Mouse (Mus musculus): ENCODE data around the gene Kcnc1. TPM values are rescaled to one million over a fixed set of nuclear protein-coding genes. Genes with fewer than 3 reads are reported as not detected.

Gene Kcnc1
- polyA plus RNA-seq, 1 experiment from 2014 or later, result 14.5 TPM

GRCm38 (mm10) chr7:46399676-46400075 is 3.4 kb downstream of the Kcnc1 start:
- peaks cover 43% of the 10 kb centered on the region for H3K4me1 ChIP-seq (ENCODE audit: control insufficient read depth, insufficient read depth, low read depth, low read length)
- H3K9ac ChIP-seq (ENCODE audit: low read depth, low read length), result peak overlapping the region; percentile 59
- H3K27me3 ChIP-seq (replicated peaks; ENCODE audit: control insufficient read depth, insufficient read depth, low read length), result peaks cover 8% of the 10 kb centered on the region
- peak overlapping the region; percentile 83 for H3K4me2 ChIP-seq (ENCODE audit: low read length)
- WGBS, result 90% methylated on average over 1 of the region's 1 CpGs
- no peak for ATAC-seq
- peak overlapping the region; percentile 89 for H3K4me3 ChIP-seq (ENCODE audit: low read length)
- H3K27ac ChIP-seq (ENCODE audit: low read depth, low read length), result no peak overlapping the region
- no peaks in the 10 kb centered on the region for H3K9me3 ChIP-seq (ENCODE audit: control insufficient read depth, low read length)
- H3K36me3 ChIP-seq (ENCODE audit: control insufficient read depth, insufficient read depth, low read length), result 0 out of 2 replicates have a peak, but pooled peaks cover under 1% of the 10 kb centered on the region

GRCm38 (mm10) chr7:46400346-46400745 is 4.0 kb downstream of the Kcnc1 start:
- Histone ChIP-seq H3K4me2 (ENCODE audit: low read length) (peak overlapping the region; percentile 83), H3K9me3 (ENCODE audit: control insufficient read depth, low read length) (no peaks in the 10 kb centered on the region), H3K27me3 (replicated peaks; ENCODE audit: control insufficient read depth, insufficient read depth, low read length) (peaks cover 2% of the 10 kb centered on the region), H3K27ac (ENCODE audit: low read depth, low read length) (no peak overlapping the region), H3K36me3 (ENCODE audit: control insufficient read depth, insufficient read depth, low read length) (0 out of 2 replicates have a peak, but pooled peaks cover 4% of the 10 kb centered on the region), H3K4me1 (ENCODE audit: control insufficient read depth, insufficient read depth, low read depth, low read length) (peaks cover 43% of the 10 kb centered on the region), H3K4me3 (ENCODE audit: low read length) (peak overlapping the region; percentile 89), H3K9ac (ENCODE audit: low read depth, low read length) (peak overlapping the region; percentile 59)
- peak; percentile 18; the same call in 1 of the 2 replicates for ATAC-seq
- 22% methylated on average over 8 of the region's 8 CpGs for WGBS

GRCm38 (mm10) chr7:46401371-46402180 is 5.3 kb downstream of the Kcnc1 start:
- Histone ChIP-seq H3K9ac (ENCODE audit: low read depth, low read length) (no peak overlapping the region), H3K9me3 (ENCODE audit: control insufficient read depth, low read length) (no peaks in the 10 kb centered on the region), H3K4me2 (ENCODE audit: low read length) (peak overlapping the region; percentile 83), H3K4me1 (ENCODE audit: control insufficient read depth, insufficient read depth, low read depth, low read length) (peaks cover 38% of the 10 kb centered on the region), H3K27me3 (replicated peaks; ENCODE audit: control insufficient read depth, insufficient read depth, low read length) (no peaks in the 10 kb centered on the region), H3K4me3 (ENCODE audit: low read length) (peak overlapping the region; percentile 89), H3K27ac (ENCODE audit: low read depth, low read length) (no peak overlapping the region), H3K36me3 (ENCODE audit: control insufficient read depth, insufficient read depth, low read length) (0 out of 2 replicates have a peak, but pooled peaks cover 4% of the 10 kb centered on the region)
- ATAC-seq, result no peak
- WGBS, result 66% methylated on average over 3 of the region's 3 CpGs

- Histone ChIP-seq H3K27ac (ENCODE audit: low read depth, low read length) (no peak overlapping the region), H3K27me3 (replicated peaks; ENCODE audit: control insufficient read depth, insufficient read depth, low read length) (no peaks in the 10 kb centered on the region), H3K4me3 (ENCODE audit: low read length) (no peak overlapping the region), H3K9ac (ENCODE audit: low read depth, low read length) (no peak overlapping the region), H3K4me2 (ENCODE audit: low read length) (no peak overlapping the region), H3K9me3 (ENCODE audit: control insufficient read depth, low read length) (no peaks in the 10 kb centered on the region), H3K4me1 (ENCODE audit: control insufficient read depth, insufficient read depth, low read depth, low read length) (peaks cover 28% of the 10 kb centered on the region), H3K36me3 (ENCODE audit: control insufficient read depth, insufficient read depth, low read length) (0 out of 2 replicates have a peak, but pooled peaks cover 4% of the 10 kb centered on the region)
- 81% methylated on average over 15 of the region's 15 CpGs for WGBS
- ATAC-seq, result no peak
Measured at GRCm38 (mm10) chr7:46403616-46404485, 7.6 kb downstream of the Kcnc1 start.

GRCm38 (mm10) chr7:46404756-46405155 is 8.5 kb downstream of the Kcnc1 start:
- H3K27ac ChIP-seq (ENCODE audit: low read depth, low read length), result no peak overlapping the region
- H3K9me3 ChIP-seq (ENCODE audit: control insufficient read depth, low read length), result no peaks in the 10 kb centered on the region
- no peak for ATAC-seq
- no peak overlapping the region for H3K4me2 ChIP-seq (ENCODE audit: low read length)
- no peak overlapping the region for H3K4me3 ChIP-seq (ENCODE audit: low read length)
- WGBS, result 82% methylated on average over 7 of the region's 7 CpGs
- H3K4me1 ChIP-seq (ENCODE audit: control insufficient read depth, insufficient read depth, low read depth, low read length), result peaks cover 19% of the 10 kb centered on the region
- H3K27me3 ChIP-seq (replicated peaks; ENCODE audit: control insufficient read depth, insufficient read depth, low read length), result no peaks in the 10 kb centered on the region
- H3K9ac ChIP-seq (ENCODE audit: low read depth, low read length), result no peak overlapping the region
- 0 out of 2 replicates have a peak, but pooled peaks cover 4% of the 10 kb centered on the region for H3K36me3 ChIP-seq (ENCODE audit: control insufficient read depth, insufficient read depth, low read length)

- H3K9me3 ChIP-seq (ENCODE audit: control insufficient read depth, low read length), result no peaks in the 10 kb centered on the region
- no peak overlapping the region for H3K9ac ChIP-seq (ENCODE audit: low read depth, low read length)
- H3K4me1 ChIP-seq (ENCODE audit: control insufficient read depth, insufficient read depth, low read depth, low read length), result no peaks in the 10 kb centered on the region; the same call in 1 of the 2 replicates
- no peak overlapping the region for H3K4me2 ChIP-seq (ENCODE audit: low read length)
- ATAC-seq, result peak; percentile 9; the same call in 1 of the 2 replicates
- WGBS, result 86% methylated on average over 9 of the region's 9 CpGs
- no peak overlapping the region for H3K4me3 ChIP-seq (ENCODE audit: low read length)
- no peak overlapping the region for H3K27ac ChIP-seq (ENCODE audit: low read depth, low read length)
- no peaks in the 10 kb centered on the region for H3K27me3 ChIP-seq (replicated peaks; ENCODE audit: control insufficient read depth, insufficient read depth, low read length)
- 0 out of 2 replicates have a peak, but pooled peaks cover 4% of the 10 kb centered on the region for H3K36me3 ChIP-seq (ENCODE audit: control insufficient read depth, insufficient read depth, low read length)
Measured at GRCm38 (mm10) chr7:46408606-46409005, 12.3 kb downstream of the Kcnc1 start.

- H3K9me3 ChIP-seq (ENCODE audit: control insufficient read depth, low read length), result no peaks in the 10 kb centered on the region
- 36% methylated on average over 12 of the region's 12 CpGs for WGBS
- no peak overlapping the region for H3K9ac ChIP-seq (ENCODE audit: low read depth, low read length)
- ATAC-seq, result no peak
- no peak overlapping the region for H3K4me3 ChIP-seq (ENCODE audit: low read length)
- H3K27me3 ChIP-seq (replicated peaks; ENCODE audit: control insufficient read depth, insufficient read depth, low read length), result no peaks in the 10 kb centered on the region
- no peaks in the 10 kb centered on the region; the same call in 1 of the 2 replicates for H3K4me1 ChIP-seq (ENCODE audit: control insufficient read depth, insufficient read depth, low read depth, low read length)
- no peak overlapping the region for H3K4me2 ChIP-seq (ENCODE audit: low read length)
- H3K27ac ChIP-seq (ENCODE audit: low read depth, low read length), result no peak overlapping the region
- 0 out of 2 replicates have a peak, but pooled peaks cover 4% of the 10 kb centered on the region for H3K36me3 ChIP-seq (ENCODE audit: control insufficient read depth, insufficient read depth, low read length)
Measured at GRCm38 (mm10) chr7:46409204-46409789, 13.0 kb downstream of the Kcnc1 start.

GRCm38 (mm10) chr7:46410727-46411126 is 14.4 kb downstream of the Kcnc1 start:
- WGBS, result 86% methylated on average over 6 of the region's 6 CpGs
- no peak overlapping the region for H3K4me2 ChIP-seq (ENCODE audit: low read length)
- no peaks in the 10 kb centered on the region for H3K36me3 ChIP-seq (ENCODE audit: control insufficient read depth, insufficient read depth, low read length)
- no peaks in the 10 kb centered on the region; the same call in 1 of the 2 replicates for H3K4me1 ChIP-seq (ENCODE audit: control insufficient read depth, insufficient read depth, low read depth, low read length)
- no peaks in the 10 kb centered on the region for H3K27me3 ChIP-seq (replicated peaks; ENCODE audit: control insufficient read depth, insufficient read depth, low read length)
- no peak overlapping the region for H3K4me3 ChIP-seq (ENCODE audit: low read length)
- no peak for ATAC-seq
- no peak overlapping the region for H3K27ac ChIP-seq (ENCODE audit: low read depth, low read length)
- no peak overlapping the region for H3K9ac ChIP-seq (ENCODE audit: low read depth, low read length)
- no peaks in the 10 kb centered on the region for H3K9me3 ChIP-seq (ENCODE audit: control insufficient read depth, low read length)
